Mouse (Mus musculus): Measurements from ENCODE around the gene Hscb. TPM values are rescaled to one million over a fixed set of nuclear protein-coding genes. Genes with fewer than 3 reads are reported as not detected.
"Not testable (repeated sequence)": the region's sequence is repeated elsewhere in the genome, so short reads cannot be mapped to it uniquely, and the experiment has no call there.

The Hscb gene
- polyA plus RNA-seq, 1 experiment from 2014 or later: 23.1 TPM

DNA sequence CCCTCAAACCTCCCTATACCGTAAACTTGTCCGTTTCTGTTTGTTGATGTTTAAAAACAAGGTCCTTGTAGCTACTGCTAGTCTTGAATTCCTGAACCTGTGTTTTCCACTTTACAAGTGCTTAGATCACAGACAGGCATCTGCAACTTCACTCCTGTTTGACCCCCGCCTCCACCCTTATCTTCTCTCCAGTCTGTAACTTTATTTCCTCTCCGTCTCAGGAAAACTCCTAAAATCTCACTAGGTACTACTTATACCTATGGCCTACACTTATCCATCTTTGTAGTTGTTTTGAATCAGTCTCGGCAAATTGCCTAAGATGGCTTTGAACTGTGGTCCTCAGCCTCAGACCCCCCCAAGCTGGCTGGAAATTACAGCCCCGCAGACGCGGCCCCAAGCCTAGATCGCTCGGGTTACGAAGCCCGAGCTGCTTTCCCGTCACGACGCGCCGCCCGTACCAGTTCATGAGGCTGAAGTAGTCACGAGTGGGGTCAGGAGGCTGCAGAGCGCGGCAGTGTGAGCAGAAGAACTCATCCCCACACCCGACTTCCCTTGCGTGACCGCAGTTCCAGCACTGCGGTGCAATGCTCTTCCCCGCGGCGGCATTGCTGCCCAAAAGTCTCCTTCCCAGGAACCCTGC, 419 bp downstream of the Hscb start:
- ATAC-seq (replicated peaks; ENCODE audit: extremely low read depth, insufficient read depth, low FRiP score): peak; percentile 54
- Histone ChIP-seq H3K4me3 (ENCODE audit: low read length) (peak overlapping the region; percentile 84), H3K27ac (ENCODE audit: low read length) (peak overlapping the region; percentile 85), H3K36me3 (ENCODE audit: control insufficient read depth, insufficient read depth) (0 out of 2 replicates have a peak, but pooled peaks cover 2% of the 10 kb centered on the region), H3K27me3 (ENCODE audit: control insufficient read depth, insufficient read depth, low read length) (no peaks in the 10 kb centered on the region), H3K4me1 (ENCODE audit: control insufficient read depth, insufficient read depth, low read length) (peaks cover 16% of the 10 kb centered on the region), H3K9ac (ENCODE audit: low read length) (peak overlapping the region; percentile 83), H3K4me2 (ENCODE audit: low read depth, low read length) (peak overlapping the region; percentile 85), H3K9me3 (replicated peaks; ENCODE audit: control insufficient read depth, low read length) (no peaks in the 10 kb centered on the region)
- 4% methylated on average over 28 of the region's 28 CpGs for WGBS

DNA sequence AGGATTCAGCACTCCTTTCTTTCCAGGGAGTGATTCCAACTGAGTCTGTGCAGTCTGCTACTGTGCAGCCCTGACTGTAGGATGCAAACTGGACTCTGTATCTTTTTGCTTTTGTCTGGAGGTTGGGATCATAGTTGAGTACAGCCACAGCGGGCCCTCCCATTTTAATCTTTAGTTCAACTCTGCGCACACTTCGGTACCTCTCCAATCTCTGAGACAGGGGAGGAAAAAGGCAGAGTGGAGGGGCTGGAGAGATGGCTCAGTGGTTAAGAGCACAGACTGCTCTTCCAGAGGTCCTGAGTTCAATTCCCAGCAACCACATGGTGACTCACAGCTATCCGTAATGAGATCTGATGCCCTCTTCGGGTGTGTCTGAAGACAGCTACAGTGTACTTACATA, 1.6 kb downstream of the Hscb start:
- H3K4me1 ChIP-seq (ENCODE audit: control insufficient read depth, insufficient read depth, low read length): peaks cover 16% of the 10 kb centered on the region
- not testable (repeated sequence) for H3K9me3 ChIP-seq (replicated peaks; ENCODE audit: control insufficient read depth, low read length); H3K36me3 ChIP-seq (ENCODE audit: control insufficient read depth, insufficient read depth); H3K9ac ChIP-seq (ENCODE audit: low read length); H3K4me3 ChIP-seq (ENCODE audit: low read length); H3K27ac ChIP-seq (ENCODE audit: low read length); H3K27me3 ChIP-seq (ENCODE audit: control insufficient read depth, insufficient read depth, low read length); H3K4me2 ChIP-seq (ENCODE audit: low read depth, low read length); ATAC-seq (replicated peaks; ENCODE audit: extremely low read depth, insufficient read depth, low FRiP score)
- 84% methylated on average over 5 of the region's 5 CpGs for WGBS

DNA sequence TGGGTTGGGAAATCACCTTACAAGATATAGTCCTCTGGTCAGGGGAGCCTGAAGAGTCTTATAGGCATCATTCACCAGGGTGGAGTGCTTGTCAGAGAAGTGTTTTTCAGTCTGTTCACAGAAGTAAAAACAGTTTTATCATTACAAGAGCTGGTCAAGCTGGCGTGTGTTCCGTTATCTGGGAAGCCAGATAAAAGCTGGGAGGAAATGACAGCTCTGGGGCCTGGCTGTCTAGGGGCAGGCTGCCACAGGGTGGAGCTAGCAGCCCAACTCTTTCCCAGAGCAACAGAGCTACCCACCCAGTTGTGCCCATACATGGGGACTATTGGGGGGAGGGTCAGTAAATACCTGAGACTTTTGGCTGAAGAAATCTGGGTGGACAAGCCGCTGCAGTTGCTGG, 3.6 kb downstream of the Hscb start:
- H3K4me2 ChIP-seq (ENCODE audit: low read depth, low read length): peak overlapping the region; percentile 37
- ATAC-seq (replicated peaks; ENCODE audit: extremely low read depth, insufficient read depth, low FRiP score): no peak
- H3K9ac ChIP-seq (ENCODE audit: low read length): no peak overlapping the region
- peaks cover 16% of the 10 kb centered on the region for H3K4me1 ChIP-seq (ENCODE audit: control insufficient read depth, insufficient read depth, low read length)
- H3K9me3 ChIP-seq (replicated peaks; ENCODE audit: control insufficient read depth, low read length): no peaks in the 10 kb centered on the region
- H3K36me3 ChIP-seq (ENCODE audit: control insufficient read depth, insufficient read depth): peaks cover 4% of the 10 kb centered on the region
- no peak overlapping the region for H3K27ac ChIP-seq (ENCODE audit: low read length)
- WGBS: 10% methylated on average over 3 of the region's 3 CpGs
- no peak overlapping the region for H3K4me3 ChIP-seq (ENCODE audit: low read length)
- H3K27me3 ChIP-seq (ENCODE audit: control insufficient read depth, insufficient read depth, low read length): no peaks in the 10 kb centered on the region

DNA sequence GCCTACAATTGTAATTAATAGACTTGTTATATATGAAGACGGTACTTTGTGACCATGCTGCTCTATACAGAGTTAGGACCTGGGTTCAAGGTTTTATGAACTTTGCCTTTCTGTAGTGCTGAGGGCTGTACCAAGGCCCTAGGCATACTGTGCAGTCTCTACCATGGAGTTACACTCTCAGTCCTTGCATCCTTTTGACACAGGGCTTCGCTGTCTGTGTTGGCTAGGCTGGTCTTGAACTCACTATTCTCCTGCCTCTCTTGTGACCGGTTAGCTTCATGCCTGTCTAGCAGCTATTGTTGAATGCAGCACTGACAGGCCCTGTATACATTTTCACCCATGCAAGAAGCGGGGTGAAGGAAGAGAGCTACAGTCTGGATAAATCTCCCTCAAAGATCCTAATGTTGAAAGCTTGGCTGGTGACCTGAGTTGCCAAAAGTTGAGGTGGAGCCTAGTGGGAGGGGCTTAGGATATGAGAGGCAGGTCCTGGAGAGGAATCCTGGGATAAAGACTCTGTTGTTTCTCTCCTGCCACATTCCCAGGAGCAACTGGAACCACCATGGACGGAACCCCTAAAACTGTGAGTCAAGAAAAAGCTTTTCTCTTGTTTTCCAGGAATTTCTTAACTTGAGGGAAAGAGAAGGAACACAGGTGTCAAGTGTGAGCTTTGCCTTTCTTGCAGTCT, 8.4 kb downstream of the Hscb start:
- H3K36me3 ChIP-seq (ENCODE audit: control insufficient read depth, insufficient read depth): peaks cover 4% of the 10 kb centered on the region
- ATAC-seq (replicated peaks; ENCODE audit: extremely low read depth, insufficient read depth, low FRiP score): no peak
- no peak overlapping the region for H3K27ac ChIP-seq (ENCODE audit: low read length)
- H3K4me2 ChIP-seq (ENCODE audit: low read depth, low read length): no peak overlapping the region
- no peaks in the 10 kb centered on the region for H3K9me3 ChIP-seq (replicated peaks; ENCODE audit: control insufficient read depth, low read length)
- no peak overlapping the region for H3K4me3 ChIP-seq (ENCODE audit: low read length)
- 89% methylated on average over 5 of the region's 5 CpGs for WGBS
- H3K27me3 ChIP-seq (ENCODE audit: control insufficient read depth, insufficient read depth, low read length): no peaks in the 10 kb centered on the region
- no peak overlapping the region for H3K9ac ChIP-seq (ENCODE audit: low read length)
- peaks cover 4% of the 10 kb centered on the region for H3K4me1 ChIP-seq (ENCODE audit: control insufficient read depth, insufficient read depth, low read length)

DNA sequence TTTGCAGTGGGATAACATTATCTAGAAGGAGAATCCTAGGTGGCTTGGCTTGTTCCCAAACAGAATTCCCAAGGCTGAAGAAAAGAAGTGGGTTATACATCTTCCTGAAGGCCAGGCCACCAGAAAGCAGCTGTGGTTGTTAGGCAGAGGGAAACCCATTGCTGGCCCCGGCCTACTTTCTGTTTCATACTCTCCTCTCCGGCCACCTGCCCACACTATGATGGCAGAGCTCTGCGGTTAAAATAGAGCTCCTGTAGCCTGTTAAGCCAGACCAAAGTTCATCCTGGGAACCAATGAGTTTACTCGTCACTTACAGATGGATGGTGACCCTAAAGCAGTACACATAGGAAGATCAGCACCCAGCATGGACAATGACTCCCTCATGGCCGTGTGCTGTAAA, 12.0 kb downstream of the Hscb start:
- no peaks in the 10 kb centered on the region for H3K4me1 ChIP-seq (ENCODE audit: control insufficient read depth, insufficient read depth, low read length)
- H3K36me3 ChIP-seq (ENCODE audit: control insufficient read depth, insufficient read depth): peaks cover 3% of the 10 kb centered on the region; the same call in 1 of the 2 replicates
- WGBS: 88% methylated on average over 5 of the region's 5 CpGs
- ATAC-seq (replicated peaks; ENCODE audit: extremely low read depth, insufficient read depth, low FRiP score): no peak
- H3K27ac ChIP-seq (ENCODE audit: low read length): no peak overlapping the region
- H3K4me2 ChIP-seq (ENCODE audit: low read depth, low read length): no peak overlapping the region
- H3K4me3 ChIP-seq (ENCODE audit: low read length): no peak overlapping the region
- no peaks in the 10 kb centered on the region for H3K9me3 ChIP-seq (replicated peaks; ENCODE audit: control insufficient read depth, low read length)
- no peaks in the 10 kb centered on the region for H3K27me3 ChIP-seq (ENCODE audit: control insufficient read depth, insufficient read depth, low read length)
- H3K9ac ChIP-seq (ENCODE audit: low read length): no peak overlapping the region

DNA sequence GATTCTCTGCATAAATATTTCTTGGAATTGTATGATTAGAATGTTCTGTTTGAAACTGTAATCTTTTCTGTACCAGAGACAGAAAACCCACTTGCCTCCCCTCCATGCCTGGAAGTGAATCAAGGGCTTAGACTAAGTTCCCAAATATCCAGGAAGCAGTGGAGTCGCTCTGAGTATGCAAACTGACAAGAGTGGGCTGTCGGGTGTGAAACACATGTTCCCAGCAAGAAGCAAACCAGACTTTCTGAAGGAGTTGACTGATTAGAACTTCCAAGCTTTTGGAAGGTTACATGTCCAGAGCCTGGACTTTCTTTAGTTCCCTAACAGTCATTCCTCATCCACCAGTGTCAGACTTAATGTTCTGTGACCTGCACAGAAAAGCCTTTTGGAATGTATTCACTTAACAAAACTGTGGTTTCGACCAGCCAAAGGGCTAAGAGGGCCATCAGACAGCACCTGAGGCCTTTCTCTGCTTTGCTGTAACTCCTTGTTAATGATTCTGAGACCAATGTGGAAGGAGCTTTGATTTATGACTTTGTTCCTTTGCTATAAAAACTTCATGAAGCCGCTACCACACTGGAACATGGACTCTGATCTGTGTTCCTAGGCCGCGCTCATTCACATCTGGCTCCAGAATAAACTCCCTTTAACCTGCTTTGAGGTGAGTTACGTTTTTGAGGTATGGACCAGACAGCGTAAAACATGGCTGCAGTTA, 12.6 kb downstream of the Hscb start:
- Histone ChIP-seq H3K36me3 (ENCODE audit: control insufficient read depth, insufficient read depth) (peaks cover 3% of the 10 kb centered on the region; the same call in 1 of the 2 replicates), H3K27me3 (ENCODE audit: control insufficient read depth, insufficient read depth, low read length) (no peaks in the 10 kb centered on the region), H3K9me3 (replicated peaks; ENCODE audit: control insufficient read depth, low read length) (no peaks in the 10 kb centered on the region), H3K27ac (ENCODE audit: low read length) (no peak overlapping the region), H3K4me1 (ENCODE audit: control insufficient read depth, insufficient read depth, low read length) (no peaks in the 10 kb centered on the region), H3K9ac (ENCODE audit: low read length) (no peak overlapping the region), H3K4me2 (ENCODE audit: low read depth, low read length) (no peak overlapping the region), H3K4me3 (ENCODE audit: low read length) (no peak overlapping the region)
- no peak for ATAC-seq (replicated peaks; ENCODE audit: extremely low read depth, insufficient read depth, low FRiP score)
- 80% methylated on average over 8 of the region's 8 CpGs for WGBS

DNA sequence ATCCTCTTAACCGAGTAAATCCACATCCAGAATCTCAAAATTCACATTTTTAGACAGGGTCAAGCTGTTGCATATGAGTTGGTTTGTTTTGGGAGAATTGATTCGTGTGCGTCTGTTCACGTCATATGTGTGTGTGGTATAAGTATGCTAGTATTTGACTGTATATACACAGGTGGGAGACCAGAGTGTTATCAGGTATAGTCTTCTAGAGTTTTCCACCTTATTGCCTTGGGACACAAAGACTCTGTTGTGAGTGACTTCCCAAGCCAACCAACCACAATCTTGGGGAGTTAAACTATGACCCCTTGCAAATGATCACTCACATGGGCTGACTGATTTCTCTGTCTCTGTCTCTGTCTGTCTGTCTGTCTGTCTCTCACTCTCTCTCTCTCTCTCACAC, 15.2 kb downstream of the Hscb start:
- Histone ChIP-seq H3K36me3 (ENCODE audit: control insufficient read depth, insufficient read depth) (no peaks in the 10 kb centered on the region), H3K27me3 (ENCODE audit: control insufficient read depth, insufficient read depth, low read length) (no peaks in the 10 kb centered on the region), H3K4me2 (ENCODE audit: low read depth, low read length) (no peak overlapping the region), H3K27ac (ENCODE audit: low read length) (no peak overlapping the region), H3K4me1 (ENCODE audit: control insufficient read depth, insufficient read depth, low read length) (no peaks in the 10 kb centered on the region), H3K9me3 (replicated peaks; ENCODE audit: control insufficient read depth, low read length) (no peaks in the 10 kb centered on the region), H3K4me3 (ENCODE audit: low read length) (no peak overlapping the region), H3K9ac (ENCODE audit: low read length) (no peak overlapping the region)
- 83% methylated on average over 4 of the region's 4 CpGs for WGBS
- no peak for ATAC-seq (replicated peaks; ENCODE audit: extremely low read depth, insufficient read depth, low FRiP score)

DNA sequence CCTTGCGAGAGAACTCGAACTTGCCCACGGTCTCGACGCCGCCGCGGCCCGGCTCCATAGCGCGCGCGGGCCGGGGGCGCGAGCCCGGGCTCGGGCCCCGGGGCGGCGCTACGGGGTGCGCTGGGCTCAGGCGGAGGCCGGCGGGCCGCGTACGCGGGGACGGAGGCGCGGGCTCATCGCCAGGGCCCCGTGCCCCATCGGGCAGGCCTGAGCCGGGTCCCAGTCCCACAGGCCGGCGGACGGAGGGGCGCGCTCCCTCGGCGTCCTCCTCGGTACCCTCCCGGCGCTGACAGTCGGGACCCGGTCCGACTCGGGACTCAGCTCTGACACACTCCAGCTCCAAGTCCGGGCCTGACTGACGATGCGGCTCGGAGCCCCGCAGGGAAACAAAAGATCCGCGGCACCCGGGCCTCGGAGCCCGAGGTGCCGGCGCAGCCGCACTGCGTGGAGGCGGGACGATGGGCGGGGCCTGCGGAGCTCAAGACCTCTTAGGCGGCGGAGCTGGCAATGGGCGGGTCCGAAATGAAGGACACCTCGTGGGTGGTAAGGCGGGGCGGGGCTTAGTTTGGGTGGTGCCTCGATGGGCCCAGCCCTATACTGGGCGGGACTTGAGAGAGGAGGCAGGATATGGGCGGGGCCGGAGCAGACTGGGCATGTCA, 29.8 kb downstream of the Hscb start, which contains the start of gene Ulk1:
Ulk1 (minus strand) TSS at position 431 of the 659 bp plus-strand sequence.
- Histone ChIP-seq H3K4me3 (ENCODE audit: low read length) (peak within 1 kb of the TSS; percentile 91), H3K27me3 (ENCODE audit: control insufficient read depth, insufficient read depth, low read length) (no peaks in the 10 kb centered on the region), H3K27ac (ENCODE audit: low read length) (peak within 1 kb of the TSS; percentile 87), H3K4me1 (ENCODE audit: control insufficient read depth, insufficient read depth, low read length) (peaks cover 24% of the 10 kb centered on the region), H3K4me2 (ENCODE audit: low read depth, low read length) (peak within 1 kb of the TSS; percentile 99), H3K9ac (ENCODE audit: low read length) (peak within 1 kb of the TSS; percentile 97), H3K9me3 (replicated peaks; ENCODE audit: control insufficient read depth, low read length) (no peaks in the 10 kb centered on the region), H3K36me3 (ENCODE audit: control insufficient read depth, insufficient read depth) (peaks cover 6% of the 10 kb centered on the region)
- peak; percentile 98 for ATAC-seq (replicated peaks; ENCODE audit: extremely low read depth, insufficient read depth, low FRiP score)
- under 1% methylated on average over 80 of the region's 80 CpGs for WGBS

All from heart, embryonic 16.5 days (tissue).